8 mouse cellular contexts compared by ENCODE assay signal in genomic region chr5:130079202-130080050, GRCm38 (mm10). TPM values are rescaled to one million over a fixed set of nuclear protein-coding genes. Genes with fewer than 3 reads are reported as not detected.
DNase-seq lines count a peak whose midpoint lies in the region; ATAC-seq and TF ChIP-seq lines count a peak whose summit lies in the region.

No protein-coding gene starts in this region.

- peaks cover 0 to 4% of the 10 kb centered on the region in 2 experiments; a peak in 2 of 4 replicates for H3K4me1 ChIP-seq in ES-E14 (ENCODE audit: control insufficient read depth in 2 of 2, insufficient read depth in 2 of 2, low read length in 2 of 2, poor library complexity in 1 of 2)
- H3K4me1 ChIP-seq in forebrain, postnatal 0 days (ENCODE audit: insufficient read depth), result peaks cover 3% of the 10 kb centered on the region; the same call in 1 of the 2 replicates
- peaks cover 6% of the 10 kb centered on the region for H3K4me1 ChIP-seq in lung, adult 2 months (ENCODE audit: control insufficient read depth, insufficient read depth, low read length)
- peaks cover 20% of the 10 kb centered on the region for H3K4me1 ChIP-seq in neural tube, embryonic 15.5 days

- no peak for TF ChIP-seq CTCF in forebrain, postnatal 0 days (IDR thresholded peaks at IDR 0.05; ENCODE audit: low read depth)
- 0 out of 2 replicates have a peak, but pooled peaks have one; percentile 23 for TF ChIP-seq CTCF in layer of hippocampus, adult 2 months (conservative IDR thresholded peaks at IDR 0.05)
- no peak for TF ChIP-seq CTCF in lung, adult 2 months (IDR thresholded peaks at IDR 0.05; ENCODE audit: insufficient read depth, low read length)

- peak overlapping the region; percentile 57 for H3K4me2 ChIP-seq in forebrain, postnatal 0 days (ENCODE audit: low read depth)
- peak overlapping the region; percentile 75 for H3K4me2 ChIP-seq in neural tube, embryonic 15.5 days

- H3K4me3 ChIP-seq in ES-E14 (ENCODE audit: insufficient read depth in 1 of 2, low read depth in 1 of 2, low read length in 2 of 2, poor library complexity in 1 of 2, severe bottlenecking in 1 of 2), result peak overlapping the region; percentile 83 to 88
- H3K4me3 ChIP-seq in forebrain, postnatal 0 days (ENCODE audit: low read depth, low read length), result peak overlapping the region; percentile 87
- H3K4me3 ChIP-seq in layer of hippocampus, adult 2 months, result peak overlapping the region; percentile 92
- H3K4me3 ChIP-seq in lung, adult 2 months (replicated peaks; ENCODE audit: extremely low read depth, low read depth, low read length), result peak overlapping the region; percentile 85
- H3K4me3 ChIP-seq in neural tube, embryonic 15.5 days (replicated peaks), result peak overlapping the region; percentile 55

- peaks cover 3% of the 10 kb centered on the region; the same call in 1 of the 2 replicates for H3K36me3 ChIP-seq in ES-E14 (ENCODE audit: control insufficient read depth, insufficient read depth, low read length, poor library complexity, severe bottlenecking)
- H3K36me3 ChIP-seq in forebrain, postnatal 0 days (ENCODE audit: insufficient read depth), result no peaks in the 10 kb centered on the region
- H3K36me3 ChIP-seq in neural tube, embryonic 15.5 days, result peaks cover 4% of the 10 kb centered on the region; the same call in 1 of the 2 replicates

- H3K9me3 ChIP-seq in ES-E14 (ENCODE audit: control insufficient read depth, insufficient read depth, low read depth, low read length), result no peaks in the 10 kb centered on the region
- no peaks in the 10 kb centered on the region for H3K9me3 ChIP-seq in forebrain, postnatal 0 days (ENCODE audit: low read length)
- 0 out of 2 replicates have a peak, but pooled peaks cover 5% of the 10 kb centered on the region for H3K9me3 ChIP-seq in neural tube, embryonic 15.5 days (replicated peaks)

- peak; percentile 99 for ATAC-seq in forebrain, postnatal 0 days
- peak; percentile 99 for ATAC-seq in neural tube, embryonic 15.5 days (ENCODE audit: low FRiP score)

- WGBS in forebrain, postnatal 0 days, result 3% methylated on average over 70 of the region's 86 CpGs
- under 1% methylated on average over 86 of the region's 86 CpGs for WGBS in lung, adult 2 months
- WGBS in neural tube, embryonic 15.5 days, result under 1% methylated on average over 73 of the region's 86 CpGs

- H3K9ac ChIP-seq in ES-E14 (ENCODE audit: insufficient read depth, low read depth, low read length, poor library complexity, severe bottlenecking), result peak overlapping the region; percentile 90
- peak overlapping the region; percentile 94 for H3K9ac ChIP-seq in forebrain, postnatal 0 days
- peak overlapping the region; percentile 61 for H3K9ac ChIP-seq in neural tube, embryonic 15.5 days (replicated peaks)

- in situ Hi-C loops in ES-E14 (cut with MboI; ENCODE audit: low sequenced_read_pairs in 2 of 2, unreplicated experiment in 2 of 2), result no loop called here

- TF ChIP-seq POLR2A in lung, adult 2 months (IDR thresholded peaks at IDR 0.05; ENCODE audit: borderline replicate concordance, extremely low read depth, low read depth, low read length), result peak; percentile 40

- H3K27ac ChIP-seq in ES-E14 (ENCODE audit: insufficient read depth, low read depth, low read length, poor library complexity, severe bottlenecking), result no peak overlapping the region
- peak overlapping the region; percentile 79 for H3K27ac ChIP-seq in forebrain, postnatal 0 days (ENCODE audit: low read depth, low read length)
- H3K27ac ChIP-seq in layer of hippocampus, adult 2 months, result peak overlapping the region; percentile 95
- peak overlapping the region; percentile 72 for H3K27ac ChIP-seq in neural tube, embryonic 15.5 days (replicated peaks)

- DNase-seq in ES-E14 (ENCODE audit: low read depth, low spot score), result peak; percentile 80
- DNase-seq in cerebellum, adult 18-20 months, result peak; percentile 92 to 99
- peak; percentile 96 for DNase-seq in forebrain, postnatal 0 days
- DNase-seq in heart, postnatal 4 days, result peak; percentile 96
- peak; percentile 93 to 97 for DNase-seq in layer of hippocampus, adult 2 months (ENCODE audit: low spot score in 2 of 2)
- DNase-seq in lung, adult 2 months, result peak; percentile 95
- DNase-seq in testis, postnatal 14 days (ENCODE audit: low spot score), result peak; percentile 93

- H3K27me3 ChIP-seq in forebrain, postnatal 0 days (ENCODE audit: insufficient read depth, low read length), result no peaks in the 10 kb centered on the region
- no peaks in the 10 kb centered on the region; the same call in 1 of the 2 replicates for H3K27me3 ChIP-seq in neural tube, embryonic 15.5 days (replicated peaks)

TF ChIP-seq in ES-E14, 5 proteins besides CTCF, POLR2A, EP300 and RAD21:
- TF ChIP-seq HCFC1 (IDR thresholded peaks at IDR 0.05; ENCODE audit: borderline replicate concordance, insufficient read depth, low read length) (0 out of 2 replicates have a peak, but pooled peaks have one; percentile 27), ZC3H11A (IDR thresholded peaks at IDR 0.05; ENCODE audit: borderline replicate concordance, low read depth, low read length) (no peak), MAFK (IDR thresholded peaks at IDR 0.05; ENCODE audit: insufficient read depth, low read depth, low read length) (no peak), ZNF384 (IDR thresholded peaks at IDR 0.05; ENCODE audit: low read depth, low read length) (no peak)

RNA-seq across cellular contexts. Expression of gene Tpst1, which starts 6.3 kb away (rescaled TPM):
- total RNA-seq in ES-E14 (2012; rRNA removed), result 51.4 and 59.9 TPM in 2 replicates
- 50.7 and 55.3 TPM in 2 replicates for total RNA-seq in forebrain, postnatal 0 days (2014; rRNA removed)
- 50.3 and 55.4 TPM in 2 replicates for polyA plus RNA-seq in forebrain, postnatal 0 days (2015; fragmentation: Nextera tagmentation; extraction: Ambion mirVana)
- 10 to 100 TPM; 15.7 to 16.9 TPM for total RNA-seq in heart, postnatal 4 days (2021)
- total RNA-seq in layer of hippocampus, adult 2 months (2021), result 10 to 100 TPM; 48.7 to 49.1 TPM
- 24.4 and 24.5 TPM in 2 replicates for polyA plus RNA-seq in lung, adult 2 months (2012; rRNA removed)
- 58.8 and 59.2 TPM in 2 replicates for polyA plus RNA-seq in neural tube, embryonic 15.5 days (2015; fragmentation: Nextera tagmentation; extraction: Ambion mirVana)

RNA-seq across cellular contexts. Expression of gene Crcp, which starts 50.3 kb away (rescaled TPM):
- 21.1 and 30.8 TPM in 2 replicates for total RNA-seq in ES-E14 (2012; rRNA removed)
- total RNA-seq in forebrain, postnatal 0 days (2014; rRNA removed), result 63.2 and 69.1 TPM in 2 replicates
- polyA plus RNA-seq in forebrain, postnatal 0 days (2015; fragmentation: Nextera tagmentation; extraction: Ambion mirVana), result 87.1 and 91.2 TPM in 2 replicates
- total RNA-seq in heart, postnatal 4 days (2021), result 10 to 100 TPM; 14.8 to 15.7 TPM
- 10 to 100 TPM; 35.6 to 35.7 TPM for total RNA-seq in layer of hippocampus, adult 2 months (2021)
- 9.4 and 12.9 TPM in 2 replicates for polyA plus RNA-seq in lung, adult 2 months (2012; rRNA removed)
- 73.4 and 80.4 TPM in 2 replicates for polyA plus RNA-seq in neural tube, embryonic 15.5 days (2015; fragmentation: Nextera tagmentation; extraction: Ambion mirVana)

RNA-seq across cellular contexts. Expression of gene Asl, which starts 50.4 kb away (rescaled TPM):
- 27.2 and 31.8 TPM in 2 replicates for total RNA-seq in ES-E14 (2012; rRNA removed)
- 28.7 and 33.2 TPM in 2 replicates for total RNA-seq in forebrain, postnatal 0 days (2014; rRNA removed)
- polyA plus RNA-seq in forebrain, postnatal 0 days (2015; fragmentation: Nextera tagmentation; extraction: Ambion mirVana), result 32.5 and 39.3 TPM in 2 replicates
- 10 to 100 TPM; 15.1 to 17.6 TPM for total RNA-seq in heart, postnatal 4 days (2021)
- 10 to 100 TPM; 18.2 to 27.3 TPM for total RNA-seq in layer of hippocampus, adult 2 months (2021)
- 22.1 and 27.3 TPM in 2 replicates for polyA plus RNA-seq in lung, adult 2 months (2012; rRNA removed)
- polyA plus RNA-seq in neural tube, embryonic 15.5 days (2015; fragmentation: Nextera tagmentation; extraction: Ambion mirVana), result 38.7 and 46.2 TPM in 2 replicates
